Mouse (Mus musculus) lung, postnatal 0 days (tissue): ENCODE measurements around the gene E130218I03Rik.

Experiments used
- CTCF ChIP-seq: IDR thresholded peaks from 2 replicates; pipeline ENCODE4 v1.5.1; 2016; ENCODE audit warnings: antibody characterized with exemption, mild to moderate bottlenecking
- EP300 ChIP-seq: IDR thresholded peaks from 2 replicates; pipeline ENCODE4 v1.6.1; 2016; ENCODE audit warnings: antibody characterized with exemption, mild to moderate bottlenecking, control low read depth

DNA sequence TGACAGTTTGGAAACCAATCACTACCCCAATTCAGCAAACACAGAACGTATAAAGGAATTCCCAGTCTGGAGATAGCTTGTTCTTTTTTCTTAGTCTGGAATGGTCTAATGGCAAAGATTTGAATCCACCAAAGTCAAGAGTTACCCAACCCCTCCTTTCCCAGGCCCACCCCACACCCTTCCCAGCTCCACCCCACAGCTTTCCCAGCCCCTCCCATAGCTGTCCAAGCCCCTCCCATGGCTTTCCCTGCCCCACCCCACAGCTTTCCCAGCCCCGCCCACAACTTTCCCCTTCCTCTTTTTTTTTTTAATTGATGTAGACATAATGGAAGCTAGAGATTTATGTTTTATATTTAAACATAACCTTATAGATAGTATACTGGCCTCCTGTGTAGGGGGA is 44.1 kb upstream of the E130218I03Rik start:
- TF ChIP-seq CTCF: no peak
- TF ChIP-seq EP300: no peak
